Mouse (Mus musculus) liver, embryonic 18 days (tissue): ENCODE measurements around the gene Eif5b. TPM values are rescaled to one million over a fixed set of nuclear protein-coding genes. Genes with fewer than 3 reads are reported as not detected.

Experiments
- polyA plus RNA-seq: library from polyadenylated mRNA; depleted of rRNA; stranded (reverse); fragments of >200 nt; gene quantifications from 2 replicates; pipeline ENCODE4 v1.2.3, GENCODE M21; 2012; rRNA removed

Gene Eif5b
- 14.5 and 14.7 TPM in 2 replicates for polyA plus RNA-seq

DNA sequence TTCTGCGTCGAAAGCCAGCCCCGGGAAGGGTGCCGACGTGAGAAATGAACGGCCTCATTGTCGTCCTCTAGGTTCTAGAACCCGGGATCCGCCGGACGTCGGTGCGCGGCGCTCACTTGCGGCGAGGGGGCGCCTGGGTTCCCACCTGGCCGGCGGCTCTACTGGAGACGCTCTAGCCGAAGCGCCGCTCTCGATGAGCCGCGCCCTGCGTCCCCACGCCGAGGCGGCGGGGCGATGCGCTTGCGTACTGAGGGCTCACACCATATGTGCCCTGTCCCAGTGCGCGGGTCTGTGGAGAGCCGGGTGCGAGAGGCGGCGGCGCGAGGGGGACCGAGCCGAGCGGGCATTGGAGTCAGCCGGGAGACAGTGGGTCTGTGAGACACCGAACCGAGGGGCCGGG, at the start of gene Eif5b, which contains the start of gene Txndc9:
Eif5b (plus strand) TSS at position 144 of the 400 bp plus-strand sequence.
Txndc9 (minus strand) TSS at position 27 of the 400 bp plus-strand sequence.

GRCm38 (mm10) chr1:37957659-37958058, 40.2 kb upstream of the Eif5b start, which contains the start of gene Lyg1:
Lyg1 (minus strand) TSS chr1:37957759.

Other genes starting within 250 kb of the Eif5b start
- 0.87 and 0.99 TPM in 2 replicates for gene Tsga10, start 131.6 kb upstream of the Eif5b start, polyA plus RNA-seq
- 4.2 and 4.4 TPM in 2 replicates for gene Lipt1, start 126.3 kb upstream of the Eif5b start, polyA plus RNA-seq
- 18.1 and 20.0 TPM in 2 replicates for gene Mitd1, start 107.6 kb upstream of the Eif5b start, polyA plus RNA-seq
- gene Mrpl30, start 107.5 kb upstream of the Eif5b start, polyA plus RNA-seq: 73.8 and 74.9 TPM in 2 replicates
- not detected in 2 replicates for gene Lyg2, start 81.5 kb upstream of the Eif5b start, polyA plus RNA-seq
- gene Lyg1, start 40.3 kb upstream of the Eif5b start, polyA plus RNA-seq: not detected in 2 replicates
- 20.1 and 22.3 TPM in 2 replicates for gene Txndc9, start 117 bp upstream of the Eif5b start, polyA plus RNA-seq
- gene Rev1, start 131.8 kb downstream of the Eif5b start, polyA plus RNA-seq: 11.7 and 12.9 TPM in 2 replicates